Mouse (Mus musculus): ENCODE results near the gene Rassf5.

DNA sequence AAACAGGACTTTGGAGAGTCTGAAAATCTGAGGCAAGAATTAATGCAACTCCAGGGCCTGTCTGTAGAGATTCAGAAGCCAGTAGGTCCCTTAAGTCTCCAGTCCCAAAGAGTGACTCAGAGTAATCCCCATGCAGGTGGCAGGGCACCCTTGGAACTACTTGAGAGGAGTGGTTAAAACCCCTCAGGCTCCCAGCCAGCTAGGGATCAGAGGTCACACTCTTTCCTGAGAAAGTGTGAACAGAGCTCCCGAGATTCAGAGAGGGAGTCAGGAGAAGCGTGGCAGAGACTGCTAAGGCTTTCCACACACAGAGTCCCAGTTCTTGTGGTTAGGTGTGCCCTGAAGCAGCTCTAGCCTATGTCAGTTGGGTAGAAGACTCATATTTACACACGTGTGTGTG, 51.3 kb downstream of the Rassf5 start:
- TF ChIP-seq CTCF (IDR thresholded peaks at IDR 0.05; ENCODE audit: low read depth), result no peak
- no peak for TF ChIP-seq EP300 (IDR thresholded peaks at IDR 0.05; ENCODE audit: low read depth)
